13 mouse cellular contexts compared by ENCODE assay signal in genomic region chr2:148622216-148622615, GRCm38 (mm10). TPM values are rescaled to one million over a fixed set of nuclear protein-coding genes. Genes with fewer than 3 reads are reported as not detected.
DNase-seq lines count a peak whose midpoint lies in the region; ATAC-seq and TF ChIP-seq lines count a peak whose summit lies in the region.
"Had no signal": no experiment of that assay in that cellular context is flagged by ENCODE, and none has a peak within 500 bp of the region (broad histone marks: within the 10 kb centered on the region; RNA-seq: fewer than 3 reads in every experiment).

No protein-coding gene starts in this region.

- no peak overlapping the region for H3K27ac ChIP-seq in heart, postnatal 0 days (ENCODE audit: low read depth)
- H3K27ac ChIP-seq in limb, embryonic 10.5 days, result no peak overlapping the region
- H3K27ac ChIP-seq: forebrain, embryonic 13.5 days; hindbrain, embryonic 10.5 days; layer of hippocampus, adult 2 months; limb, embryonic 13.5 days had no signal

- peak; percentile 41; the same call in 1 of the 2 replicates for ATAC-seq in heart, postnatal 0 days (ENCODE audit: insufficient read depth, low read depth)
- ATAC-seq in monocyte, adult 5-6 weeks (replicated peaks; ENCODE audit: insufficient number of reproducible peaks, low FRiP score, low TSS enrichment, poor library complexity, severe bottlenecking), result no peak
- ATAC-seq: forebrain, embryonic 13.5 days had no signal

- DNase-seq in urinary bladder, postnatal 14 days (ENCODE audit: low spot score), result peak; percentile 68
- DNase-seq in urinary bladder, adult 2 months (ENCODE audit: low spot score), result no peak
- DNase-seq in adrenal gland, postnatal 25 days, result peak; percentile 74
- DNase-seq in heart, postnatal 0 days (ENCODE audit: low spot score), result no peak
- peak; percentile 53 to 65 for DNase-seq in urinary bladder, postnatal 36 days (ENCODE audit: low spot score in 2 of 2)
- no peak for DNase-seq in limb, embryonic 10.5 days (ENCODE audit: low spot score)
- DNase-seq: thymus, adult 2 months had no signal

- no peak overlapping the region for H3K4me3 ChIP-seq in heart, postnatal 0 days (ENCODE audit: low read depth, low read length)
- no peak overlapping the region for H3K4me3 ChIP-seq in limb, embryonic 10.5 days
- H3K4me3 ChIP-seq: forebrain, embryonic 13.5 days; hindbrain, embryonic 10.5 days; layer of hippocampus, adult 2 months; limb, embryonic 13.5 days had no signal

- WGBS in heart, postnatal 0 days, result 61% methylated on average over 3 of the region's 3 CpGs
- WGBS in limb, embryonic 10.5 days, result 73% methylated on average over 3 of the region's 3 CpGs

- no peaks in the 10 kb centered on the region for H3K4me1 ChIP-seq in heart, postnatal 0 days (ENCODE audit: control insufficient read depth, insufficient read depth)
- no peaks in the 10 kb centered on the region for H3K4me1 ChIP-seq in limb, embryonic 10.5 days
- H3K4me1 ChIP-seq: forebrain, embryonic 13.5 days; hindbrain, embryonic 10.5 days; limb, embryonic 13.5 days had no signal

- H3K4me2 ChIP-seq in heart, postnatal 0 days (ENCODE audit: low read depth, low read length), result no peak overlapping the region
- H3K4me2 ChIP-seq: forebrain, embryonic 13.5 days; limb, embryonic 13.5 days had no signal

- no peaks in the 10 kb centered on the region for H3K36me3 ChIP-seq in heart, postnatal 0 days (replicated peaks; ENCODE audit: control insufficient read depth, insufficient read depth, low read length)
- H3K36me3 ChIP-seq in limb, embryonic 10.5 days, result no peaks in the 10 kb centered on the region
- H3K36me3 ChIP-seq: G1E; hindbrain, embryonic 10.5 days; limb, embryonic 13.5 days had no signal

- no peak overlapping the region for H3K9ac ChIP-seq in heart, postnatal 0 days (replicated peaks; ENCODE audit: low read depth, low read length)
- H3K9ac ChIP-seq: forebrain, embryonic 13.5 days; limb, embryonic 13.5 days had no signal

- H3K27me3 ChIP-seq in heart, postnatal 0 days (ENCODE audit: control insufficient read depth, insufficient read depth, low read length), result no peaks in the 10 kb centered on the region
- no peaks in the 10 kb centered on the region for H3K27me3 ChIP-seq in limb, embryonic 10.5 days (ENCODE audit: low read depth, poor library complexity, severe bottlenecking)
- H3K27me3 ChIP-seq: forebrain, embryonic 13.5 days; limb, embryonic 13.5 days had no signal

- no peak for TF ChIP-seq EP300 in heart, postnatal 0 days (IDR thresholded peaks at IDR 0.05; ENCODE audit: low read depth)

- no peak for TF ChIP-seq CTCF in heart, postnatal 0 days (IDR thresholded peaks at IDR 0.05; ENCODE audit: low read depth)

- H3K9me3 ChIP-seq in heart, postnatal 0 days (replicated peaks; ENCODE audit: control insufficient read depth, low read length), result no peaks in the 10 kb centered on the region
- no peaks in the 10 kb centered on the region for H3K9me3 ChIP-seq in limb, embryonic 10.5 days (replicated peaks)
- H3K9me3 ChIP-seq: forebrain, embryonic 13.5 days; hindbrain, embryonic 10.5 days; limb, embryonic 13.5 days had no signal

RNA-seq across cellular contexts. Expression of gene Nxt1, which starts 50.2 kb away (rescaled TPM):
- 26.0 and 41.5 TPM in 2 replicates for polyA plus RNA-seq in urinary bladder, adult 2 months (2012; rRNA removed)
- total RNA-seq in adrenal gland, postnatal 25 days (2021), result 22.6 and 25.7 TPM in 2 replicates
- 37.7 and 38.9 TPM in 2 replicates for total RNA-seq in heart, postnatal 0 days (2014; rRNA removed; ENCODE audit: low replicate concordance)
- 28.6 and 32.0 TPM in 2 replicates for polyA plus RNA-seq in heart, postnatal 0 days (2015; fragmentation: Nextera tagmentation; extraction: Ambion mirVana)
- 140 and 146 TPM in 2 replicates for polyA plus RNA-seq in limb, embryonic 10.5 days (2016; fragmentation: Nextera tagmentation; extraction: Ambion mirVana)
- total RNA-seq in monocyte, adult 5-6 weeks (2017), result 17.6 to 24.0 TPM (median 23.1 TPM) in 3 replicates

RNA-seq across cellular contexts. Expression of gene Gzf1, which starts 58.6 kb away (rescaled TPM):
- polyA plus RNA-seq in urinary bladder, adult 2 months (2012; rRNA removed), result 11.2 and 13.2 TPM in 2 replicates
- 28.8 and 36.0 TPM in 2 replicates for total RNA-seq in adrenal gland, postnatal 25 days (2021)
- total RNA-seq in heart, postnatal 0 days (2014; rRNA removed; ENCODE audit: low replicate concordance), result 21.9 and 40.1 TPM in 2 replicates
- polyA plus RNA-seq in heart, postnatal 0 days (2015; fragmentation: Nextera tagmentation; extraction: Ambion mirVana), result 12.4 and 14.3 TPM in 2 replicates
- 24.3 and 27.7 TPM in 2 replicates for polyA plus RNA-seq in limb, embryonic 10.5 days (2016; fragmentation: Nextera tagmentation; extraction: Ambion mirVana)
- 24.9 to 31.9 TPM (median 29.6 TPM) in 3 replicates for total RNA-seq in monocyte, adult 5-6 weeks (2017)

Comparison
In these comparisons a context has a peak if more than half of its experiments do, and no peak if none do; other contexts are left out.
1. DNase-seq: peak in urinary bladder, postnatal 14 days (single experiment), adrenal gland, postnatal 25 days (single experiment) and urinary bladder, postnatal 36 days (2 of 2); none in urinary bladder, adult 2 months (single experiment), heart, postnatal 0 days (single experiment) and limb, embryonic 10.5 days (single experiment).